Mouse (Mus musculus): ENCODE results near the gene Gm20388. TPM values are rescaled to one million over a fixed set of nuclear protein-coding genes. Genes with fewer than 3 reads are reported as not detected.

Gene Gm20388
- polyA plus RNA-seq, 2 experiments = 8.5 TPM; not detected in 1

- 15% methylated on average over 11 of the region's 11 CpGs for WGBS (ENCODE audit: insufficient replicate concordance)
- H3K4me2 ChIP-seq (ENCODE audit: low read depth) = no peak overlapping the region
- H3K4me3 ChIP-seq (ENCODE audit: insufficient read depth in 1 of 2, low read depth in 2 of 2, low read length in 2 of 2) = no peak overlapping the region
- no peak overlapping the region for H3K27ac ChIP-seq
- H3K9me3 ChIP-seq (ENCODE audit: control insufficient read depth, low read length) = no peaks in the 10 kb centered on the region
- H3K4me1 ChIP-seq (replicated peaks; ENCODE audit: control insufficient read depth in 2 of 2, insufficient read depth in 2 of 2, low read length in 1 of 2) = no peaks in the 10 kb centered on the region
- ATAC-seq (ENCODE audit: insufficient read depth) (no peak), DNase-seq (ENCODE audit: low read depth in 3 of 3, low spot score in 3 of 3) (no peak)
- H3K36me3 ChIP-seq (replicated peaks; ENCODE audit: control insufficient read depth, insufficient read depth, low read depth) = no peaks in the 10 kb centered on the region
- H3K9ac ChIP-seq (replicated peaks) = no peak overlapping the region
- no peaks in the 10 kb centered on the region for H3K27me3 ChIP-seq (ENCODE audit: control insufficient read depth, insufficient read depth, low read length)
- TF ChIP-seq EP300 (IDR thresholded peaks at IDR 0.05; ENCODE audit: low read depth) = no peak
- TF ChIP-seq CTCF (IDR thresholded peaks at IDR 0.05; ENCODE audit: low read depth) = no peak
Observed at GRCm38 (mm10) chr8:121643384-121643783, 1732.7 kb downstream of the Gm20388 start.

GRCm38 (mm10) chr8:121647511-121648215 is 1737.0 kb downstream of the Gm20388 start:
- DNase-seq (ENCODE audit: low read depth in 3 of 3, low spot score in 3 of 3) (no peak), ATAC-seq (ENCODE audit: insufficient read depth) (no peak)
- no peak for TF ChIP-seq CTCF (IDR thresholded peaks at IDR 0.05; ENCODE audit: low read depth)
- TF ChIP-seq EP300 (IDR thresholded peaks at IDR 0.05; ENCODE audit: low read depth) = no peak
- Histone ChIP-seq H3K9ac (replicated peaks) (no peak overlapping the region), H3K9me3 (ENCODE audit: control insufficient read depth, low read length) (no peaks in the 10 kb centered on the region), H3K4me2 (ENCODE audit: low read depth) (no peak overlapping the region), H3K4me3 (ENCODE audit: insufficient read depth in 1 of 2, low read depth in 2 of 2, low read length in 2 of 2) (no peak overlapping the region), H3K27me3 (ENCODE audit: control insufficient read depth, insufficient read depth, low read length) (peaks cover 25% of the 10 kb centered on the region), H3K36me3 (replicated peaks; ENCODE audit: control insufficient read depth, insufficient read depth, low read depth) (no peaks in the 10 kb centered on the region), H3K4me1 (replicated peaks; ENCODE audit: control insufficient read depth in 2 of 2, insufficient read depth in 2 of 2, low read length in 1 of 2) (no peaks in the 10 kb centered on the region), H3K27ac (no peak overlapping the region)
- 65% methylated on average over 12 of the region's 12 CpGs for WGBS (ENCODE audit: insufficient replicate concordance)

- Histone ChIP-seq H3K4me1 (replicated peaks; ENCODE audit: control insufficient read depth in 2 of 2, insufficient read depth in 2 of 2, low read length in 1 of 2) (no peaks in the 10 kb centered on the region), H3K27ac (no peak overlapping the region), H3K27me3 (ENCODE audit: control insufficient read depth, insufficient read depth, low read length) (peaks cover 33% of the 10 kb centered on the region), H3K4me3 (ENCODE audit: insufficient read depth in 1 of 2, low read depth in 2 of 2, low read length in 2 of 2) (no peak overlapping the region), H3K36me3 (replicated peaks; ENCODE audit: control insufficient read depth, insufficient read depth, low read depth) (no peaks in the 10 kb centered on the region), H3K9me3 (ENCODE audit: control insufficient read depth, low read length) (no peaks in the 10 kb centered on the region), H3K9ac (replicated peaks) (no peak overlapping the region), H3K4me2 (ENCODE audit: low read depth) (no peak overlapping the region)
- DNase-seq (ENCODE audit: low read depth in 3 of 3, low spot score in 3 of 3) (no peak), ATAC-seq (ENCODE audit: insufficient read depth) (no peak)
- TF ChIP-seq EP300 (IDR thresholded peaks at IDR 0.05; ENCODE audit: low read depth) = no peak
- no peak for TF ChIP-seq CTCF (IDR thresholded peaks at IDR 0.05; ENCODE audit: low read depth)
- WGBS (ENCODE audit: insufficient replicate concordance) = 61% methylated on average over 16 of the region's 16 CpGs
Observed at GRCm38 (mm10) chr8:121648451-121648850, 1737.8 kb downstream of the Gm20388 start.

- 61% methylated on average over 5 of the region's 5 CpGs for WGBS (ENCODE audit: insufficient replicate concordance)
- Histone ChIP-seq H3K36me3 (replicated peaks; ENCODE audit: control insufficient read depth, insufficient read depth, low read depth) (no peaks in the 10 kb centered on the region), H3K9ac (replicated peaks) (no peak overlapping the region), H3K27ac (no peak overlapping the region), H3K4me2 (ENCODE audit: low read depth) (no peak overlapping the region), H3K4me3 (ENCODE audit: insufficient read depth in 1 of 2, low read depth in 2 of 2, low read length in 2 of 2) (no peak overlapping the region), H3K4me1 (replicated peaks; ENCODE audit: control insufficient read depth in 2 of 2, insufficient read depth in 2 of 2, low read length in 1 of 2) (no peaks in the 10 kb centered on the region), H3K9me3 (ENCODE audit: control insufficient read depth, low read length) (no peaks in the 10 kb centered on the region), H3K27me3 (ENCODE audit: control insufficient read depth, insufficient read depth, low read length) (peaks cover 41% of the 10 kb centered on the region)
- no peak for TF ChIP-seq CTCF (IDR thresholded peaks at IDR 0.05; ENCODE audit: low read depth)
- ATAC-seq (ENCODE audit: insufficient read depth) (no peak), DNase-seq (ENCODE audit: low read depth in 3 of 3, low spot score in 3 of 3) (no peak)
Observed at GRCm38 (mm10) chr8:121649423-121649822, 1738.8 kb downstream of the Gm20388 start.

- Histone ChIP-seq H3K27me3 (ENCODE audit: control insufficient read depth, insufficient read depth, low read length) (peaks cover 41% of the 10 kb centered on the region), H3K4me1 (replicated peaks; ENCODE audit: control insufficient read depth in 2 of 2, insufficient read depth in 2 of 2, low read length in 1 of 2) (no peaks in the 10 kb centered on the region), H3K36me3 (replicated peaks; ENCODE audit: control insufficient read depth, insufficient read depth, low read depth) (no peaks in the 10 kb centered on the region), H3K4me3 (ENCODE audit: insufficient read depth in 1 of 2, low read depth in 2 of 2, low read length in 2 of 2) (no peak overlapping the region), H3K4me2 (ENCODE audit: low read depth) (no peak overlapping the region), H3K9me3 (ENCODE audit: control insufficient read depth, low read length) (no peaks in the 10 kb centered on the region), H3K27ac (no peak overlapping the region), H3K9ac (replicated peaks) (no peak overlapping the region)
- no peak for DNase-seq (ENCODE audit: low read depth in 3 of 3, low spot score in 3 of 3)
- TF ChIP-seq EP300 (IDR thresholded peaks at IDR 0.05; ENCODE audit: low read depth) (no peak), CTCF (IDR thresholded peaks at IDR 0.05; ENCODE audit: low read depth) (no peak)
- ATAC-seq (ENCODE audit: insufficient read depth) = no peak
- 60% methylated on average over 10 of the region's 10 CpGs for WGBS (ENCODE audit: insufficient replicate concordance)
Observed at GRCm38 (mm10) chr8:121649904-121650303, 1739.3 kb downstream of the Gm20388 start.

Data from liver, embryonic 14.5 days (tissue).